ENCODE assay signal across 13 mouse cellular contexts in the genomic region with DNA sequence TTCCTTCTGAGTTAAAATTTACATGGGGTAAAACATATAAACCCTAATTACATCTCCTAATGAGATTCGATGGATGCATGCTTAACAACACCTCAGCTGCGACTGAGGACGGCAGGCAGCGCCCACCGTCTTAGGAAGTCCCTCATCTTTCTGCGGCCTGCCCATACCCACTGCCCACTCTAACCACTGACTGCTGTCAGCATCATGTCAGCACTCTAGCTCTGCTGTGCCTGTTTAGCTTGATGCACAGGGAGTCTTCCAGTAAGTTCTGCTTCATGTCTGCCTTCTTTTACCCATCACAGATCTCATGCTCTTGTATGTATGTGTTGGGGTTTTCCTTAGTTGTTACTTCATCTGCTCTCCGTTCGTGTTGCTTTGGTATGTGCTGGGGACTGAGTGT. TPM values are rescaled to one million over a fixed set of nuclear protein-coding genes. Genes with fewer than 3 reads are reported as not detected.
A peak's percentile ranks its signal among the peaks of the same experiment; 100 is the strongest.
DNase-seq lines count a peak whose midpoint lies in the region; ATAC-seq and TF ChIP-seq lines count a peak whose summit lies in the region.
"Had no signal": no experiment of that assay in that cellular context is flagged by ENCODE, and none has a peak within 500 bp of the region (broad histone marks: within the 10 kb centered on the region; RNA-seq: fewer than 3 reads in every experiment).

No protein-coding gene starts in this region.

- 85% methylated on average over 8 of the region's 8 CpGs for WGBS in hindbrain, embryonic 11.5 days
- WGBS in hindbrain, postnatal 0 days: 83% methylated on average over 8 of the region's 8 CpGs
- 90% methylated on average over 8 of the region's 8 CpGs for WGBS in stomach, embryonic 14.5 days
- 90% methylated on average over 8 of the region's 8 CpGs for WGBS in stomach, postnatal 0 days

- 0 out of 2 replicates have a peak, but pooled peaks cover 5% of the 10 kb centered on the region for H3K4me1 ChIP-seq in hindbrain, embryonic 11.5 days (replicated peaks; ENCODE audit: control insufficient read depth, insufficient read depth, low read length)
- H3K4me1 ChIP-seq in hindbrain, postnatal 0 days (ENCODE audit: insufficient read depth, low read length): no peaks in the 10 kb centered on the region
- H3K4me1 ChIP-seq in stomach, embryonic 14.5 days (ENCODE audit: control insufficient read depth, insufficient read depth, low read length): peaks cover 37% of the 10 kb centered on the region
- 0 out of 2 replicates have a peak, but pooled peaks cover 3% of the 10 kb centered on the region for H3K4me1 ChIP-seq in stomach, postnatal 0 days (replicated peaks; ENCODE audit: control insufficient read depth, insufficient read depth)
- H3K4me1 ChIP-seq in embryonic fibroblast, embryonic 13.5 days (ENCODE audit: control insufficient read depth, insufficient read depth, low read length): peaks cover 31% of the 10 kb centered on the region

- no peak for TF ChIP-seq POLR2A in embryonic fibroblast, embryonic 13.5 days (IDR thresholded peaks at IDR 0.05; ENCODE audit: low read depth, low read length)

- no peaks in the 10 kb centered on the region for H3K9me3 ChIP-seq in hindbrain, embryonic 11.5 days (ENCODE audit: control insufficient read depth, low read length)
- no peaks in the 10 kb centered on the region for H3K9me3 ChIP-seq in hindbrain, postnatal 0 days (ENCODE audit: low read length)
- no peaks in the 10 kb centered on the region for H3K9me3 ChIP-seq in stomach, embryonic 14.5 days (ENCODE audit: control insufficient read depth, low read depth, low read length)
- no peaks in the 10 kb centered on the region for H3K9me3 ChIP-seq in stomach, postnatal 0 days (ENCODE audit: control insufficient read depth, low read length)
- H3K9me3 ChIP-seq: heart, embryonic 12.5 days; liver, embryonic 15.5 days had no signal

- TF ChIP-seq EP300 in stomach, postnatal 0 days (optimal IDR thresholded peaks at IDR 0.05): no peak

- no peak for ATAC-seq in hindbrain, embryonic 11.5 days (ENCODE audit: low FRiP score)
- no peak for ATAC-seq in hindbrain, postnatal 0 days
- no peak for ATAC-seq in stomach, embryonic 14.5 days (ENCODE audit: insufficient number of reproducible peaks, insufficient read depth, low FRiP score, low read depth)
- ATAC-seq in stomach, postnatal 0 days (ENCODE audit: low FRiP score, low TSS enrichment): no peak
- ATAC-seq: activated CD4-positive, CD25-positive, alpha-beta regulatory T cell, adult 4 months had no signal

- H3K9ac ChIP-seq in hindbrain, embryonic 11.5 days (ENCODE audit: low read depth, low read length): no peak overlapping the region
- H3K9ac ChIP-seq in hindbrain, postnatal 0 days (replicated peaks; ENCODE audit: low read length): no peak overlapping the region
- no peak overlapping the region for H3K9ac ChIP-seq in stomach, embryonic 14.5 days (replicated peaks; ENCODE audit: low read depth, low read length)
- no peak overlapping the region for H3K9ac ChIP-seq in stomach, postnatal 0 days (ENCODE audit: low read length)
- H3K9ac ChIP-seq: heart, embryonic 12.5 days; liver, embryonic 15.5 days had no signal

- no peak for TF ChIP-seq CTCF in hindbrain, postnatal 0 days (IDR thresholded peaks at IDR 0.05; ENCODE audit: low read depth)
- TF ChIP-seq CTCF in stomach, postnatal 0 days (IDR thresholded peaks at IDR 0.05; ENCODE audit: low read depth): no peak
- no peak for TF ChIP-seq CTCF in embryonic fibroblast, embryonic 13.5 days (IDR thresholded peaks at IDR 0.05; ENCODE audit: borderline replicate concordance, insufficient read depth, low read length)

- no peaks in the 10 kb centered on the region for H3K36me3 ChIP-seq in hindbrain, embryonic 11.5 days (ENCODE audit: control insufficient read depth, insufficient read depth, low read length)
- H3K36me3 ChIP-seq in hindbrain, postnatal 0 days (ENCODE audit: insufficient read depth, low read length): no peaks in the 10 kb centered on the region
- H3K36me3 ChIP-seq in stomach, embryonic 14.5 days (ENCODE audit: control insufficient read depth, insufficient read depth, low read length): 0 out of 2 replicates have a peak, but pooled peaks cover 4% of the 10 kb centered on the region
- H3K36me3 ChIP-seq in stomach, postnatal 0 days (ENCODE audit: control insufficient read depth, insufficient read depth, low read length): no peaks in the 10 kb centered on the region
- H3K36me3 ChIP-seq: heart, embryonic 12.5 days had no signal

- DNase-seq in hindbrain, embryonic 11.5 days (ENCODE audit: low spot score): no peak
- no peak for DNase-seq in hindbrain, postnatal 0 days (ENCODE audit: low spot score)
- no peak for DNase-seq in stomach, postnatal 0 days (ENCODE audit: low spot score)
- no peak for DNase-seq in frontal cortex, postnatal 36 days (ENCODE audit: low spot score in 2 of 2)
- no peak for DNase-seq in right cerebral cortex, adult 2 months (ENCODE audit: low spot score in 2 of 2)
- DNase-seq: adrenal gland, postnatal 36 days; kidney, adult 18-20 months had no signal

- no peaks in the 10 kb centered on the region for H3K27me3 ChIP-seq in hindbrain, embryonic 11.5 days (ENCODE audit: control insufficient read depth, insufficient read depth, low read length)
- H3K27me3 ChIP-seq in hindbrain, postnatal 0 days (ENCODE audit: insufficient read depth, low read length): no peaks in the 10 kb centered on the region
- H3K27me3 ChIP-seq in stomach, embryonic 14.5 days (ENCODE audit: control insufficient read depth, insufficient read depth, low read length): no peaks in the 10 kb centered on the region
- no peaks in the 10 kb centered on the region for H3K27me3 ChIP-seq in stomach, postnatal 0 days (ENCODE audit: control insufficient read depth, insufficient read depth, low read length)
- H3K27me3 ChIP-seq: CH12.LX; heart, embryonic 12.5 days had no signal

- no peak overlapping the region for H3K4me2 ChIP-seq in hindbrain, embryonic 11.5 days (replicated peaks; ENCODE audit: low read depth, low read length)
- H3K4me2 ChIP-seq in hindbrain, postnatal 0 days (ENCODE audit: low read depth, low read length): no peak overlapping the region
- no peak overlapping the region for H3K4me2 ChIP-seq in stomach, embryonic 14.5 days (replicated peaks; ENCODE audit: low read depth, low read length)
- H3K4me2 ChIP-seq in stomach, postnatal 0 days (replicated peaks; ENCODE audit: low read depth): no peak overlapping the region
- H3K4me2 ChIP-seq: heart, embryonic 12.5 days; liver, embryonic 15.5 days had no signal

- 0 out of 2 replicates have a peak overlapping the region, but pooled peaks have one; percentile 4 for H3K27ac ChIP-seq in hindbrain, embryonic 11.5 days (ENCODE audit: low read depth, low read length)
- H3K27ac ChIP-seq in hindbrain, postnatal 0 days: no peak overlapping the region
- peak overlapping the region; percentile 23; the same call in 1 of the 2 replicates for H3K27ac ChIP-seq in stomach, embryonic 14.5 days (ENCODE audit: low read length)
- no peak overlapping the region for H3K27ac ChIP-seq in stomach, postnatal 0 days (replicated peaks)
- H3K27ac ChIP-seq in embryonic fibroblast, embryonic 13.5 days (ENCODE audit: insufficient read depth, low read length): peak overlapping the region; percentile 84
- H3K27ac ChIP-seq: liver, embryonic 15.5 days had no signal

- no peak overlapping the region for H3K4me3 ChIP-seq in hindbrain, embryonic 11.5 days (ENCODE audit: low read depth, low read length)
- H3K4me3 ChIP-seq in hindbrain, postnatal 0 days (ENCODE audit: low read length): no peak overlapping the region
- H3K4me3 ChIP-seq in stomach, embryonic 14.5 days (ENCODE audit: low read depth, low read length): no peak overlapping the region
- H3K4me3 ChIP-seq in stomach, postnatal 0 days (ENCODE audit: low read depth, low read length): no peak overlapping the region
- H3K4me3 ChIP-seq in embryonic fibroblast, embryonic 13.5 days (ENCODE audit: insufficient read depth, low read length): no peak overlapping the region
- H3K4me3 ChIP-seq: heart, embryonic 12.5 days; liver, embryonic 15.5 days had no signal

RNA-seq across cellular contexts. Expression of a gene that starts 7.2 kb away (rescaled TPM):
- 6.0 and 7.8 TPM in 2 replicates for polyA plus RNA-seq in hindbrain, embryonic 11.5 days (2014; fragmentation: Nextera tagmentation; extraction: Ambion mirVana)
- total RNA-seq in hindbrain, postnatal 0 days (2014; rRNA removed): 13.0 and 15.1 TPM in 2 replicates
- 4.4 and 4.6 TPM in 2 replicates for polyA plus RNA-seq in hindbrain, postnatal 0 days (2015; fragmentation: Nextera tagmentation; extraction: Ambion mirVana)
- 9.7 and 10.0 TPM in 2 replicates for polyA plus RNA-seq in stomach, embryonic 14.5 days (2014; fragmentation: Nextera tagmentation; extraction: Ambion mirVana)
- polyA plus RNA-seq in stomach, postnatal 0 days (2015; fragmentation: Nextera tagmentation; extraction: Ambion mirVana): 5.1 and 7.5 TPM in 2 replicates
- 16.9 and 37.5 TPM in 2 replicates for polyA plus RNA-seq in embryonic fibroblast, embryonic 13.5 days (2011; ENCODE audit: insufficient read length, low read depth, missing spikeins)

Comparison
In these comparisons a context has a peak if more than half of its experiments do, and no peak if none do; other contexts are left out.
1. H3K27ac ChIP-seq: peak in hindbrain, embryonic 11.5 days (single experiment), stomach, embryonic 14.5 days (single experiment) and embryonic fibroblast, embryonic 13.5 days (single experiment); none in hindbrain, postnatal 0 days (single experiment) and stomach, postnatal 0 days (single experiment).